8 mouse cellular contexts compared by ENCODE assay signal in genomic region chr3:95993881-95994280, GRCm38 (mm10). TPM values are rescaled to one million over a fixed set of nuclear protein-coding genes. Genes with fewer than 3 reads are reported as not detected.
DNase-seq lines count a peak whose midpoint lies in the region; ATAC-seq and TF ChIP-seq lines count a peak whose summit lies in the region.

No protein-coding gene starts in this region.

- peak overlapping the region; percentile 98 for H3K9ac ChIP-seq in midbrain, postnatal 0 days (replicated peaks; ENCODE audit: low read length, poor library complexity, severe bottlenecking)

- H3K4me2 ChIP-seq in midbrain, postnatal 0 days (ENCODE audit: low read depth, low read length, poor library complexity, severe bottlenecking), result peak overlapping the region; percentile 83

- H3K36me3 ChIP-seq in limb, embryonic 10.5 days, result peaks cover 52% of the 10 kb centered on the region
- peaks cover 29% of the 10 kb centered on the region for H3K36me3 ChIP-seq in midbrain, postnatal 0 days (ENCODE audit: insufficient read depth, low read length)

- DNase-seq in gastrocnemius, postnatal 25 days, result peak; percentile 20
- no peak for DNase-seq in gastrocnemius, postnatal 4 days (ENCODE audit: low spot score in 2 of 2)
- peak; percentile 67 for DNase-seq in embryo, embryonic 10.5 days (ENCODE audit: low spot score)
- DNase-seq in heart, postnatal 10 days, result peak; percentile 65 to 75
- no peak for DNase-seq in limb, embryonic 10.5 days (ENCODE audit: low spot score)
- DNase-seq in midbrain, postnatal 0 days (ENCODE audit: low spot score), result peak; percentile 31
- DNase-seq in thymus, postnatal 10 days (ENCODE audit: low spot score in 2 of 2), result no peak
- no peak for DNase-seq in thymus, postnatal 25 days

- peak; percentile 35; the same call in 1 of the 2 replicates for TF ChIP-seq CTCF in midbrain, postnatal 0 days (IDR thresholded peaks at IDR 0.05)

- intact Hi-C loops in heart, postnatal 10 days (cut with DNase I), result no loop called here

- H3K4me1 ChIP-seq in limb, embryonic 10.5 days, result peaks cover 47% of the 10 kb centered on the region
- H3K4me1 ChIP-seq in midbrain, postnatal 0 days (ENCODE audit: insufficient read depth, low read length), result peaks cover 14% of the 10 kb centered on the region

- H3K27ac ChIP-seq in limb, embryonic 10.5 days, result peak overlapping the region; percentile 100
- peak overlapping the region; percentile 51; the same call in 1 of the 2 replicates for H3K27ac ChIP-seq in midbrain, postnatal 0 days (ENCODE audit: low read depth, low read length)

- ATAC-seq in midbrain, postnatal 0 days (ENCODE audit: low FRiP score), result no peak

- peak overlapping the region; percentile 85 for H3K4me3 ChIP-seq in limb, embryonic 10.5 days
- H3K4me3 ChIP-seq in midbrain, postnatal 0 days (ENCODE audit: low read depth, low read length), result peak overlapping the region; percentile 83

- no peaks in the 10 kb centered on the region for H3K9me3 ChIP-seq in limb, embryonic 10.5 days (replicated peaks)
- H3K9me3 ChIP-seq in midbrain, postnatal 0 days (ENCODE audit: low read length), result no peaks in the 10 kb centered on the region

- no peaks in the 10 kb centered on the region for H3K27me3 ChIP-seq in limb, embryonic 10.5 days (ENCODE audit: low read depth, poor library complexity, severe bottlenecking)
- H3K27me3 ChIP-seq in midbrain, postnatal 0 days (ENCODE audit: insufficient read depth, low read length), result no peaks in the 10 kb centered on the region

- WGBS in limb, embryonic 10.5 days, result 53% methylated on average over 4 of the region's 4 CpGs
- 16% methylated on average over 4 of the region's 4 CpGs for WGBS in midbrain, postnatal 0 days

RNA-seq across cellular contexts. Expression of gene Plekho1, which starts 1.9 kb away (rescaled TPM):
- total RNA-seq in gastrocnemius, postnatal 25 days (2021), result 10 to 100 TPM; 23.2 to 39.8 TPM
- total RNA-seq in gastrocnemius, postnatal 4 days (2021), result 10 to 100 TPM; 94.2 to 97.4 TPM
- total RNA-seq in heart, postnatal 10 days (2021), result 100 to 1,000 TPM; 111 to 118 TPM
- polyA plus RNA-seq in limb, embryonic 10.5 days (2016; fragmentation: Nextera tagmentation; extraction: Ambion mirVana), result 77.7 and 81.9 TPM in 2 replicates
- total RNA-seq in midbrain, postnatal 0 days (2014; rRNA removed), result 52.5 and 62.7 TPM in 2 replicates
- 37.3 and 41.2 TPM in 2 replicates for polyA plus RNA-seq in midbrain, postnatal 0 days (2015; fragmentation: Nextera tagmentation; extraction: Ambion mirVana)

Comparison
In these comparisons a context has a peak if more than half of its experiments do, and no peak if none do; other contexts are left out.
1. DNase-seq: peak in gastrocnemius, postnatal 25 days (single experiment), embryo, embryonic 10.5 days (single experiment), heart, postnatal 10 days (2 of 2) and midbrain, postnatal 0 days (single experiment); none in gastrocnemius, postnatal 4 days (0 of 2), limb, embryonic 10.5 days (single experiment), thymus, postnatal 10 days (0 of 2) and thymus, postnatal 25 days (single experiment).